Mouse (Mus musculus) T-helper 1 cell (primary cell): ENCODE measurements around the gene Spock1.
"Not testable (repeated sequence)": the region's sequence is repeated elsewhere in the genome, so short reads cannot be mapped to it uniquely, and the experiment has no call there.

Experiments used
- in situ Hi-C: fragments of 300-600 bp; cut with MboI, MseI; formaldehyde crosslinking; loops from one replicate; pipeline ENCODE4 v1.15.1; 2025; ENCODE audit warnings: high pct_unique_total_duplicates

Spock1 gene

DNA sequence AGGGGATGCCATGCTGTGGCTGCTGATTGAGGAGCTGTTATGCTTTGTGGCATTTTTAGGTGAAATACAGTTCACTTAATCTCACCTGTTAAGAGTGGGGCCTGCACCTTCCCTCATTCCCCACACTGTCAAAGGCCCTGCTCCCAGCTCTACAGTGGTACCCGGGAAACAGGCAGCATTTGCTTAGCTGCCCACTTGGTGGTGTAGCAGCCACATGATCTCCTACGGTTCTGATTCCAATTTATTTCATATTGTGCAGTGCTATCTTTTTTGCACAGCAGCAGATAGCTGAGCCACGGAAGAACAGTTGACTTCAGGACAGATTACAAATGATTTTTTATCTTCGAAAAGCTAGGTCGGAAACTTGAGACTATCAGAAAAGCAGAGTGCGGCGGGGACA, 406.6 kb downstream of the Spock1 start:
- in situ Hi-C loops: no loop called here

GRCm38 (mm10) chr13:57496778-57497177, 411.4 kb downstream of the Spock1 start:
- in situ Hi-C loops: no loop called here

DNA sequence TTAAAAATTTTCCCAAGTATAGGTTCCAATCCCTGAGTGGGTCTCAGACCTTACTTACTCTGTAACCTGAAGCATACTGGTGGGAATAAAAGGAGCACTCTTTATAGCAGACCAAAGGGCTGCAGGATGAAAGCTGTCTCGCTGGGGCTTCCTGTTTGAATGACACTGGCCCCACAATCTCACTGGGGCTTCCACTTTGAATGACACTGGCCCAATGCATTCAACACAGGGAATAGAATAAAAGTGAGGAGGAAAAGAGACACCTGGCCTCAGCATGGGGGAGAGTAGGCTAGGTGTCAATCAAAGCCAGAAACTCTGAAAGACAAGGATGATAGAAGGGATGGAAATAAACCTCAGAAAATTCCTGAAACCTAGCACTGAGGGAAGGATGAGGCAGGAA, 413.3 kb downstream of the Spock1 start:
- in situ Hi-C loops: no loop called here

- in situ Hi-C loops: loop anchor here (10.0 kb wide), 1 partner anchor 676 kb away; no protein-coding TSS in a partner anchor
Observed at GRCm38 (mm10) chr13:57488926-57489325, 419.2 kb downstream of the Spock1 start.

GRCm38 (mm10) chr13:57484426-57485168, 423.5 kb downstream of the Spock1 start:
- in situ Hi-C loops: loop anchor here (10.0 kb wide), 1 partner anchor 680 kb away; no protein-coding TSS in a partner anchor

DNA sequence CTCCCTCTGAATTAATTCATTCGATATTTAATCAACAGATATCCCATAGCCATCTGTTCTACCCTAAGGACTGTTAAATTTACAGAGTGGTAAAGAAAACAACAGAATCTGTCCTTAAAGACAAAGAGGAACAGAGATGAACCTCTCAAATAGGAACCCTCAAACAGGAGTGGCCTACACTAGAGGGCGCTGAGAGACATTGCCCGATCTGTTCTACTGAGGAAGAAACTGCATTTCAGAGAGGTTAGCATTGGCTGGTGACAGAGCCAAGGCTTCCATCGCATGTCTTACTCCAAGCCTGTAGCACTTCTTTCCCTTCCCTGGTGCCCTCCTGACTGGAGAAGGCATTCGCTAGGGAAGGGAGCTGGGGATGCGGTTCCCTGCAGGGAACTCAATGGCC, 431.4 kb downstream of the Spock1 start:
- in situ Hi-C loops: no loop called here

GRCm38 (mm10) chr13:57474068-57474467, 434.1 kb downstream of the Spock1 start:
- in situ Hi-C loops: no loop called here

GRCm38 (mm10) chr13:57470922-57471321, 437.2 kb downstream of the Spock1 start:
- in situ Hi-C loops: not testable (repeated sequence)

GRCm38 (mm10) chr13:57459978-57460377, 448.2 kb downstream of the Spock1 start:
- in situ Hi-C loops: no loop called here

DNA sequence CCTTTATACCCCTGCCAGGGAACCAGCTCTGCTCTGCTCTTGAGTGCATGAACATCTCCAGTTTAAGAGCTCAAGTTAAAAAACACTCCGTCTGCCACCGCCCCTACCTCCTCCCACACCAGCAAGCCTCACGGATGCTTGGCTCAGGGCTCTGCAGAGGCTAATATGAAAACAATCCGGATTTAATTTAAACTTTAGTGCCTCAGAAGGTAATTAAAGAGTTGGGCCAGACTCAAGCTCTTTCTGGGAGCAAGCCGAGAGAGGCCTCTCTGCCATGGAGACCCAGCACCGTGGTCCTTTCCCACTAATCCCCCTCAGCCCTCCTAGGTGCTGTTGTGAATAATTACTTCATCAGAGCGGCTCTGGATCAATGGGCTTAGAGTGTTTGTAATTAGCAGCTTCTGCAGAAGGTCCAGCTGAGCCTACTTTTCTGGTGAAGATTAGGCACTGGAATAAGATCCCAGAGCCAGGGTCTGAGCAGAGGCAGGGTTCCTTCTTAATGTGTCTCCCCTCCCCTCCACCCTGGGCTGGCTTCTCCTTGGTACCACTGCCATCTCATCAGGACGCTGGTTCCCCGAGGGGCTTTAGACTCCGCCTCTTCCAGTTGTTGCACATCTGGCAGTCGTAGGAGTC, 457.8 kb downstream of the Spock1 start:
- in situ Hi-C loops: no loop called here

DNA sequence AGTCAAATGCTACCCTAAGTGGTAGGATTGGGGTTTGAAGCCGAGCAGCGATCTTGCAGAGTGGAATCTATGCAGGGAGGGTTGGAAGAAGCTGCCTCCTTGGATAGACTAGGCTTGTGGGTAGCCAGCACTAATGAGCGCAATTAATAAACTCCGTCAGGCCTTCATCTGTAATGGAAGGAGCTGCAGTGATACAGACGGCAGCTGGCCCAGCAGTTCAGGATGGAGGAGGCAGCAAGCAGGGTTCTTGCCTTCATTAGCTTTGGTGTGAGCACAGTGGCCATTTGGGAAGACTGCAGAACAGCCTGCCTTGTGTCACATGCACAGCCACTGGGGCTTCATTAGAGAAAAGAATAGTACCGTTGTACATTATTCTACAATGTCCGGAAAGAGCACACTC, 459.2 kb downstream of the Spock1 start:
- in situ Hi-C loops: no loop called here

DNA sequence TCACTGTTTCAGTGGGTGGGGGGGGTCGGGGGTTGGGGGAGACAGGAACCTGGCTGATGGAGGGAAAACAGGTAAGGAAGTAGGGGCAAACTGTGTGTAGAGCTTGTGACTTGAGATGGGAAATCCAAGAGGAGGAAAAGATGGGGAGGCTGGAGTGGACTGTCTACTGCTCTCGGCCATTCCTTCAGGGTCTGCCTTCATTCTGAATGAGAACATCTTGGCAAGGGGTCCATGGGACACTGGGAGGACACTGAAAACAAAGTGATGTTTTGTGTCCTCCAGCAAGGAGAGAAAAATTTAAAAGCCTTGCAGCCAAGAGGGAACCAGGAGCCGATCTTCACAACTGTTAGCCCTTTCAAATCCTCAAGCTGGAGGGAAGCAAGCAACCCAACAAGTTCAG, 463.2 kb downstream of the Spock1 start:
- in situ Hi-C loops: no loop called here

DNA sequence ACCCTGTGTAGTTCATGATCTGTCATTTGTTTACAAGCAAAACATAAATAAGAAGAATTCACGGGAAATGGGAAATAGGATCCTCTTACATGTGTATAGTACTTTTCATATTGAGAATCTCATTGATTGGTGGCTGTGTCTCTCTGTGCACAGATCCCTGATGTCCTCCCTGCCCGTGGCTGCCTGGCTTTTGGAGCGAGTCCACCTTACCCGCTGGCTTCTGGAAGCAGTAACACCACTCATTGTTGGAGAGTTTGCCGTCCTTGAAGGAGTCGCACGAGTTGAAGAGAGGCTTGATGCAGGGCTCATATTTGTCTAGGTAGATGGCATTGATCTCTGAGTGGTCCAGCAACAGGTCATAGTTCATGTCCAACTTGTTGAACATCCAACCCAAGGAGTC, 468.0 kb downstream of the Spock1 start:
- in situ Hi-C loops: no loop called here

DNA sequence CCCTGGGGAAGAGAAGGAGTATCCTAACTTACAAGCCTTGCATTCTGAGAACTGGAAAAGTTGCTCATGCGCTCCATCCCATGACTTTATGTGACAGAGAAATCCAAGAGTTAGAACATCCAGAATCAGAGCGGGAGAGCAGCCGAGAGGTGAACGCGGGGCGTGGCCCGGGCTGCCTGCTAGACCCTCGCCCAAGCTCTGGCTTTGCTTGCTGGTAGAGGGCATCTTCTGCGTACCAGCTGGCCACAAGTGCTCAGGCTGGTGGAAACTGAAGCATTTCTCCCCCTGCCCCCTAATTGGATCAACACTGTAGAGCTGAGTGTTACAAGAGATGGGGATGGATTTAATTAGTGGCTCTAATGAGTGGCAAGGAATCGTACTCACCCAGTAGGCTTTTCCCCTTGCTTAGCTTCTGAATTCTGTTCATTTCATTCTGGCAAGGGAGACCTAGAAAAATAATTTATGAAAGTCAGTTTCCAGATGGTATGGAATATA, 472.4 kb downstream of the Spock1 start:
- in situ Hi-C loops: no loop called here

- in situ Hi-C loops: no loop called here
Observed at GRCm38 (mm10) chr13:57433848-57434247, 474.3 kb downstream of the Spock1 start.

- in situ Hi-C loops: no loop called here
Observed at GRCm38 (mm10) chr13:57431815-57432214, 476.3 kb downstream of the Spock1 start.

- in situ Hi-C loops: no loop called here
Observed at GRCm38 (mm10) chr13:57428840-57429239, 479.3 kb downstream of the Spock1 start.

DNA sequence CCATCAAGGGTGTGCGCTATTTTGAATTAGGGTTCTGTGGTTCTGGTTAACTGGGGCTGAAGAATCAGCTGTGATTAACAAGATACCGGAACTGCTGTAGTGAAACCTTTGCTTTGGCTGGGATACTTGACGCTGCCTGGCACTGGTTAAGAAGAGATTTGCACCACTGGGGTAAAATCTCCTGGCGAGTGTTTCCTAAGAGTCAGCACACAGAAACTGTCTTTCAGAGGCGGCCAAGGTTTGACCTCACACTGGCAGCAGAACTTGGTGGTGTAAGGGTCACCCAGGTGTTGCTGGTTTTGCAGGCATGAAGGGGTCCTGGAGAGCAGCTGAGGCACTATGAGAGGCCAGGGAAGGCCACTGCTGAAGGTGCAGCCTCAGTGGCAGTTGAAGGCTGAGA, 489.4 kb downstream of the Spock1 start:
- in situ Hi-C loops: no loop called here

- in situ Hi-C loops: no loop called here
Observed at GRCm38 (mm10) chr13:57414716-57415115, 493.4 kb downstream of the Spock1 start.

- in situ Hi-C loops: no loop called here
Observed at GRCm38 (mm10) chr13:57407666-57408065, 500.5 kb downstream of the Spock1 start.

DNA sequence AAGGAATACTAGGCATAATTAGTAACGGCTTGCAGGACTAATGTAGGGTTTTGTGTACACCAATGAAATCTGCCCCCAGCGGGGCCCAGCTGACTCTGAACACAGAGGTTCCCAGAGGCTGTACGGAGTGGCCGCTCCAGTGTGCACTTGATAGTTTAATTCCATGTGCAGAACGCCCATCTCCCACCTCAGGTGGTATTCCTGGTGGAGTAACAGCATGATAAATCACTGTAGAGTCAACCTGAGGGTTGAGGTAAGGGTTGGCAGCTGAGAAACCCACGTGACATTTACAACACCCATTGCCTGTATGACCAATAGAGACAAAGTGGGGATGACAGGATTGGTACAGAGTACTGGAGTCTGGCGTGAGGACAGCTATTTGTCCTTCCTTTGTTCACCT, 505.7 kb downstream of the Spock1 start:
- in situ Hi-C loops: no loop called here

- in situ Hi-C loops: no loop called here
Observed at GRCm38 (mm10) chr13:57372141-57372700, 535.9 kb downstream of the Spock1 start.
